Mouse (Mus musculus): ENCODE data around the gene Gm20388.

GRCm38 (mm10) chr8:121335684-121336083, 1425.0 kb downstream of the Gm20388 start:
- no peak for TF ChIP-seq EP300 (optimal IDR thresholded peaks at IDR 0.05)
- peak; percentile 43 for TF ChIP-seq CTCF (IDR thresholded peaks at IDR 0.05; ENCODE audit: low read depth)
